Mouse (Mus musculus) testis, adult 2 months (tissue): ENCODE data around the gene Etv5.

Experiments used
- CTCF ChIP-seq: fragments of 200-500 bp; IDR thresholded peaks from 2 replicates; pipeline ENCODE4 v1.5.1; 2012; ENCODE audit warnings: low read depth, mild to moderate bottlenecking, inconsistent platforms, low read length, moderate library complexity; ENCODE audit not compliant: control insufficient read depth, insufficient read depth, insufficient replicate concordance
- POLR2A ChIP-seq: fragments of 200-500 bp; IDR thresholded peaks from 2 replicates; pipeline ENCODE4 v1.6.1; 2012; ENCODE audit warnings: low read depth, mild to moderate bottlenecking, inconsistent platforms, low read length, moderate library complexity; ENCODE audit not compliant: control insufficient read depth

GRCm38 (mm10) chr16:22428853-22429341 is 10.6 kb downstream of the Etv5 start:
- TF ChIP-seq POLR2A (no peak), CTCF (no peak)
